Mouse (Mus musculus) ZHBTc4 (cell line): Measurements from ENCODE around the gene Phlda2.
"Not testable (repeated sequence)": the region's sequence is repeated elsewhere in the genome, so short reads cannot be mapped to it uniquely, and the experiment has no call there.

Source experiments
- DNase-seq: peaks from one replicate; pipeline ENCODE4 v3.0.0-alpha.2; 2011; ENCODE audit warnings: low read depth, low spot score

The Phlda2 gene

DNA sequence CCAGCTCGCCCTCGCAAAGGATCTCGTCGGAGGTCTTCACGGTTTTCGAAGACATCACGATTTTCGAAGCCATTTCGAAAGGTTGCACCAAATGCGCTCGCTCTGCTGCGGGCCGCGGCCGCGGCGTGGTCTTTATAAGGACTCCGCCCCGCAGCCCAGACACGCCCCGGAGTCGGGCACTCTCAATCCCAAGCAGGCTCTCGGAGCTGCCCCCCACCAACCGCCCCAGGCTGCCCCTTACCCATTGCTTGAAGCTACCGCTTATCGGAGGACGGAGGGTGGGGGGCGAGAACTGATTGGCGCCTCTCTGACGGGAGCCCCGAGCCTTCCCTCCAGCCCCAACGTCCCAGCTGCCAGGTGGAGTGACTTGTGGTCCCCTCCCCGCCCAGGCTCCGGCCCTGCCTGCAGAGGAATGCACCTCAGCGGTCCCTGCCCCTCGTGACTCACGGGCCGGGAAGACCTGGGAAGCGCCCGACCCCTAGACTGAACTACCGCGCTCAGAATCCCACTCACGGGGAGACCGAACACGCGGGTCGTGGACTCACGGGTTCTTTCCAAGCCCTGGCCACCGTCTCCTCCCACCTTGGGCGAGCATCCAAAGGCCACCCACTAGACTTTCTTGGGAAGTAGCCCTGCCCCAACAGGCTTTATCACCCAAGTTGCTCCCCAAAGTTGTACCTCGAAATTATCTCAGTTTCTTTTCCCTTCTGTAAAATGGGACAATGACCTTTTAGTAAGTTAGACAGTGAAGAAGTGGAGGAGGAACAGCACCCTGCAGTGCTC is at the start of gene Phlda2:
Gene Phlda2, minus strand, starts transcription at position 733 of the 783 bp plus-strand sequence.
- DNase-seq, result peak; percentile 83

DNA sequence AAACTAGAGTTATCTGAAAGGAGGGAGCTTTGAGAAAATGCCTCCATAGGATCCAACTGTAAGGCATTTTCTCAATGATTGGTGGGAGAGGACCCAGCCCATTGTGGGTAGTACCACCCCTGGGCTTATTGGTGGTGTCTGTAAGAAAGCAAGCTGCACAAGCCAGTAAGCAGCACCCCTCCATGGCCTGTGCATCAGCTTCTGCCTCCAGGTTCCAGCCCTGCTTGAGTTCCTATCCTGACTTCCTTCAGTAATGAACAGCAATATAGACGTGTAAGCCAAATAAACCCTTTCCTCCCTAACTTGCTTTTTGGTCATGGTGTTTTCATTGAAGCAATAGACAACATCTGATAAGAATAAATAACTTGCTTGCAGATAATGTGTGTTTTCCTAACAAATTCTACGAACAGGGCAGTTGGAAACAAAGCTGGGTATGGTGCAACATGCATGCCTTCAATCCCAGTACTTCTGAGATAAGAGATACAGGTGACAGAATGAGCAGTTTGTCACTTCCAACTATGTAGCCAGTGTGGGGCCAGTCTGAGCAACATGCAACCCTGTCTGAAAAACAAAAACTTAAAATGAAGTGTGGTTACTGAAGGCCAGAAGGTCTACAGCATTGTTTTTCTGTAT is 46.8 kb upstream of the Phlda2 start:
- DNase-seq, result no peak

DNA sequence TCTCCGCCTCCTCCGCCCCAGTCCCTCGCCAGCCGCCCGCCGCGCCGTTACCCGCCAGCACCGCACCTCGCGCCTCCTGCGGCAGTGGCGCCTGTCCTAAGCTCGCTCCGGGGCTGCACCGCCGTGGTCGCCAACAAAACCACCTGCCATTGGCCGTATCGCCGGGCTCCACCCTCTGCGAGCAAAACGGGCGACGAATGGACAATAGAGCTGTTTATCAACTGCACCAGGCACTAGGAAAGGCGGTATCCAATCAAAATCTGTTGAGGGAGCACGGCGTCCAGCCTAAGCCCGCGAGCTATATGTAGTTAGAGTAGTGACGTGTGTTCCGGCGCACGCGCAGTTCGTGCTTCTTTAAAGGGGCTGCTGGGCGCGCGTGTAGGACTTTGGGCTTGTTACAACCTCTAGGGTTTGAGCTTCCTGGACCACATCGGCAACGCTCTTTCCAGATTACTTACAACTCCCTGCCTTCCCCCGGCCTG is 46.1 kb upstream of the Phlda2 start, which contains the start of gene Nap1l4:
Gene Nap1l4, minus strand, starts transcription at position 131 of the 482 bp plus-strand sequence.
- peak; percentile 100 for DNase-seq

DNA sequence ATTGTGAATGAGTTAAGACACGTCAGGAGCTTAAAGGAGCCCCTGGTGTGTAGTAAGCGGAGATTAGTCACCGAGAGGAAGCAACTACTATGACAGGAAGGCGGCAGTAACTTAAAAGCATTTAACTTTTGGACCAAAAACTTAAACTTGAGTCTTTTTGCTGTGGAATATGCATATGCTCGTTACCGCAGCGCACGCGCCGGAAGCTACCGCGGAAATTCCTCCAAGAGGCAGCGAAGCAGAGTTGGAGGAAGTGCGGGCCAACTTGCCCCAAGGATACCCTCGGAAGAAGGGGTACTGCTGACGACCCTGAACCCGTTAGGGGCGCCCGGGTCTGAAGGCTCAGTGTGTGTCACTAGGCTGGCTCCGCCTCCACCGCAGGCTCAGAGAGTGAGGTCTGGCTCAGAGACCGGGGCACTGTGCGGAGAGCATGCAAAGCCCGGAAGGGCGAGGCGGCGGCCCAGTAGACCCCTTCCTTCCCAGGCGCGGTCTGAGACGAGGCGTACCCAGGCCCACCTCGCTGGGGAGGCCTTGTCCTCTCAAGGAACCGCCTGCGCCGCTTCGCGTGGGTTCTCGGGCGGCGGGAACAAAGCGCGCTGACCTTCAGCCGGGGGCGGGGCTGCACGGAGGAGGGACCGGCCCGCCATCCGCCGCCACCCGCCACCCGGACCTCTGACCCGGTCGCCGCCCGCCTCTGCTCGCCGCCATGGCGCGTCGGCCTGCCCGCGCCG is 45.4 kb upstream of the Phlda2 start:
- peak; percentile 84 for DNase-seq

GRCm38 (mm10) chr7:143546554-143546953 is 43.6 kb upstream of the Phlda2 start:
- DNase-seq, result no peak

DNA sequence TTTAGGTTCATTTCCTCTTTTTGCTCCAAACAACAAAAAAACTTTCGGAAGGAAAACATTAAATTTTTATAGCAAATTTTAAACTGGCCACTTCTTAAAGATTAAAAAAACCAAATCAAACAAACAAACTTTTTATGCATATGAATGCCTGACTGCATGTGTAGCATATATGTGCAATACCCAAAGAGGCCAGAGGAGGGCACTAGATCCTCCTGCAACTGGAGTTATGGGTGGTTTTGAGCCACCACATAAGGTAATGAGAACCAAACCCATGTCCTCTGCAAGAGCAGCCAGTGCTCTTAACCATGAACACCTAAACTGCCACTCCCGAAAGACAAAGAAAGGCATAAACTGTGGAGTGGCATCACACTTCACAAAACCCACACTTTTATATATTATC is 41.4 kb upstream of the Phlda2 start:
- peak; percentile 74 for DNase-seq

DNA sequence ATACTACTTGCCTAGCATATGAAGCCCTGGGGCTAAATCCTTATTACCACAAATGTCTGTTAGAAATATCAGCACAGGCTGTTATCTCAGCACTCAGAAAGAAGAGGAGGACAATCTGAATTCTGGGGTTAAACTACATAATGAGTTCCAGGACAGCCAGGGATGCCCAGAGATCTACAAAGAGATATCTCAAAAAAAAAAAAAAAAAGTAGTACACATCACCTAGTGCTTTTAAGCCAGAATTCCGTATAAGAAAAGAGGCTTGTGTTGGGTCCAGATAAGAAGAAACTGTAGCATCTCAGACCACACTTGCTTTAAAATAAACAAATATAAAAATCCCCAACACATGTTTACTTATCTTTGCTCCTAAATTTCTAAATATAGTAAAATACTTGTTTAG is 35.7 kb upstream of the Phlda2 start:
- no peak for DNase-seq

DNA sequence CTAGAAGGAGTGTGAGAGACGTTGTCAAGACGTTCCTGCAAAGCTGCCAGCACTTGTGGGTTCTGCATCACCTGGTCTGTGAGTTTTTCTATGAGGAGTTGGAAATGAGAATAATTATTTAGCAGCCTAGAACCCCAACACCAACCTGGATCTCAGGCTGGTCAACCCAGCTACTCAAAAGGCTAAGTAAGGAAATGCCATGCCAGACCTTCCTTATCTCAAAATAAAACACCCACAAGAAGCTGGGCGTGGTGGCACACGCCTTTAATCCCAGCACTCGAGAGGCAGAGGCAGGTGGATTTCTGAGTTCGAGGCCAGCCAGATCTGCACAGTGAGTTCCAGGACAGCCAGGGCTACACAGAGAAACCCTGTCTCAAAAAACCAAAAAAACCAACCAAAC is 35.3 kb upstream of the Phlda2 start:
- not testable (repeated sequence) for DNase-seq

DNA sequence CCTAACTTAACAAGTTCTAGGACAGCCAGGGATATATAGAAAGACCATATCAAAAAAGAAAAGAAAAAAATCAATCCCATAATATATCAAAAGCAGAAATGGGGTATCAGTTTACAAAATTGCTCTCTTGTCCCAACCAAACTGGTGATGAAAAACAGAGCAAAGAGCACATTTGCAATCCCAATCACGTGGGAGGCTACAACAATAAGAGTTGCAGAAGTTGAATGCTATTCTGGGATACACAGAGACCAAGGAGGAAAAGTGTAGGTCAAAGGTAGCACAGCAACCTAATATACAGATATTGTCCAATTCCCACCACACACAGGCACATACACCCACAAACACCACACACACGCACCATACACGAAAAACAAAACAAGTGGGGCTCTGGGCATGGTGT is 33.3 kb upstream of the Phlda2 start:
- no peak for DNase-seq

- DNase-seq, result no peak
These were observed 30.3 kb upstream of the Phlda2 start for GRCm38 (mm10) chr7:143533284-143533683.

- DNase-seq, result no peak
These were observed 29.5 kb upstream of the Phlda2 start for GRCm38 (mm10) chr7:143532410-143532809.

GRCm38 (mm10) chr7:143519333-143519732 is 16.4 kb upstream of the Phlda2 start:
- DNase-seq, result peak; percentile 28

GRCm38 (mm10) chr7:143514416-143514768 is 11.4 kb upstream of the Phlda2 start:
- DNase-seq, result no peak

- no peak for DNase-seq
These were observed 10.9 kb upstream of the Phlda2 start for GRCm38 (mm10) chr7:143513763-143514415.

DNA sequence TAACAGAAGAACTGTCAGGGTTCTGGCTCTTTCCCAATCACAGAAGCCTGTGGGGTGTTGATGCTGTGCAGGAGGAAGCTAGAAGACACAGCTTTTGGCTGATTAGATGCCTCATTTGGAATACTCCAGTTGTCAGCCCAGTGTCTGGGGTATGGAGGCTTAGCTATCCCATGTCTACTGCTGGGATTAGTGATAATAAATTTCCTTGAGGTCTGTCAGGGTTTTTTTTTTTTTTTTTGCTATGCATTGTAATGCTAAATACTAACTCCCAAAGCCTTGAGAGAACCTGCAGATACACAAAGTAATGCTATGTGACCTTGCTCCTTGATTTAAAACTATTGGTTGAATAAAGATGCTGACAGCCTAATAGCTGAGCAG is 8.4 kb upstream of the Phlda2 start:
- DNase-seq, result no peak

DNA sequence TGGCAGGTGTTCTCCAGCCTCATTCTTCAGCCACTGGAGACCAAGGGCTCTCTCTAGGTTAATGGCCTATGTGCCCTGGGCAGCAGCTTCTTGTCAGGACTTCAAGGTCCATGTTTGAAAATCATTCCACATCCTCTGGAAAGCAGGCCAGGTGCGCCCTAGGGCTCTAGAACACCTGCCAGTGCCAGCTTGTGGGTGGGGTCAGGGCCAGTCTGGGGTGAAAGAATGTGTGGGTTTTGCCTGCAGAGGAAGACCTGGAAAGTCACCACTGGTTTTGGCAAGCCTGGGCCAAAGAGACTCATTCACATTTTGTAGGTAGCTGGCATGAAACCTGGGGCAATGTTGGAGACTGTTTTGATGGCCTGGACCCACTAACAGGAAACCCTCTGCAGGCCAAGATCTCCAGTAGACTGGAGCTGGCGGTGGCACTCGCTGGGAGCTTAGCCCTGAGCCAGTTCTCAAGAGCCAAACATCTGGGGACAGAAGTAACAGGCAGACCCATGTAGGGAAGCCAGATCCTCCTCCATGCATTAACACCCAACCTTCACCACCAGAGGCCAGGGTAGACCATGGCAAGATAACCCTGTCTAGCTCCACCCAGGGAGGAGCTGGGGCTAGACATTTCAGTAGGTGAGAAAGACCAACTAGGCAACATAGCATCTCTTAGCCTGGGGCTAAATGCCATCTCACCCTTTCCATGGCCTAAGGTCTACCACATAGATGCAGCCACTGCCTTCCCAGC is 7.8 kb upstream of the Phlda2 start:
- DNase-seq, result no peak

DNA sequence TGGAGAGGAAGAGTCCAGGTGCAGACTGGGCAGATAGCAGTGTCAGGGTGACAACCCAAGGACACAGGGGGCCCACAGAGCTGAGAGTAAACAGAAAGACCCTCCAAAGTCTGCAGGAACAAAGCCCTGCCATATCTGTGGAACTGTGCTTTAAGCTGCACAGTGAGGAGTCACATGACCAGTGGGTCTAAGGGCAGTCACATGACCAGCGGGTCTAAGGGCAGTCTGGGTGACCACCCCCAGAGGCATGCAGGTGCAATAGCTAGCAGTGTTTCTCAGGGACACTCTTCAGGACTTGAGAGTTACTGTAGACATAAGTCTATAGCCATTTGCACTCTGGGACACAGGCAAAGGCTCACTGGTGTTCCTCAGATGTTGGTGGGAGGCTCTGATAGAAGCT is 6.6 kb upstream of the Phlda2 start:
- no peak for DNase-seq

DNA sequence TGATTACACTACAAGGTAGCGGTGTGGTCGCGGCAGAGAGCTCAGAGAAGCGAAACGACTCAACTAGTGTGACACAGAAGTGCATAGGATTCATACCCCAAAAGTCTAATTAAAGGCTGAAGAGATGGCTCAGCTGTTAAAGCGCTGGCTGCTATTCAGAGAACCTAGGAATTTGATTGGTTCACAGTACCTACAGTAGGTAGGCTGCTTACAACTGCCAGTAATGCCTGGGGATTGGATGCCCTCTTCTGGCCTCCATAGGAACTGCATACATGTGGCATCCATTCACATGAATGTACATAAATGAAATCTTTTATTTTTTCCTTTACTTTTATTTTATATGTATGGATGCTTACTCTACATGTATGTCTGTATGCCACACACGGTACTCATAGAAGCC is 3.7 kb upstream of the Phlda2 start:
- peak; percentile 87 for DNase-seq

- peak; percentile 47 for DNase-seq
These were observed 3.3 kb upstream of the Phlda2 start for GRCm38 (mm10) chr7:143506271-143506670.

- DNase-seq, result peak; percentile 94
These were observed 2.9 kb upstream of the Phlda2 start for GRCm38 (mm10) chr7:143505823-143506222.

- DNase-seq, result peak; percentile 24
These were observed 2.5 kb upstream of the Phlda2 start for GRCm38 (mm10) chr7:143505411-143505810.
